Mouse (Mus musculus): ENCODE measurements around the gene Gm20852. TPM values are rescaled to one million over a fixed set of nuclear protein-coding genes. Genes with fewer than 3 reads are reported as not detected.

The Gm20852 gene
- polyA plus RNA-seq (2014; fragmentation: Illumina TruSeq; extraction: RNeasy Lipid Tissue Mini Kit (QIAGEN cat#74804); ENCODE audit: low read depth, low replicate concordance), result not detected

GRCm38 (mm10) chrY:66742023-66742422 is at the start of gene Gm20852:
Gm20852 (minus strand) TSS chrY:66742123.

Measured in sigmoid colon, adult 10 weeks (tissue).